Mouse (Mus musculus): ENCODE data around the gene Dnajc30.
"Not testable (repeated sequence)": the region's sequence is repeated elsewhere in the genome, so short reads cannot be mapped to it uniquely, and the experiment has no call there.

Dnajc30 gene

DNA sequence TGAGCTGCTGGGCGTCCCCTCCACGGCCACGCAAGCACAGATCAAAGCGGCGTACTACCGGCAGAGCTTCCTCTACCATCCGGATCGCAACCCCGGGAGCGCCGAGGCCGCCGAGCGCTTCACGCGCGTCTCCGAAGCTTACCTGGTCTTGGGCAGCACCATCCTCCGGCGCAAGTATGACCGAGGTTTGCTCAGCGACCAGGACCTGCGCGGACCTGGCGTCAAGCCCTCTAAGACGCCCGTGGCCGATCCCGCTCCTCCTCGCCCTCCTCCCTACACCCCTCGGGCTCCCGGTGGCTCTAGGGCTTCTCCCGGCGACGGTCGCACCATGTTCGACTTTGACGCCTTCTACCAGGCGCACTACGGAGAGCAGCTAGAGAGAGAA is 372 bp downstream of the Dnajc30 start:
- no peak for DNase-seq (ENCODE audit: low spot score)

DNA sequence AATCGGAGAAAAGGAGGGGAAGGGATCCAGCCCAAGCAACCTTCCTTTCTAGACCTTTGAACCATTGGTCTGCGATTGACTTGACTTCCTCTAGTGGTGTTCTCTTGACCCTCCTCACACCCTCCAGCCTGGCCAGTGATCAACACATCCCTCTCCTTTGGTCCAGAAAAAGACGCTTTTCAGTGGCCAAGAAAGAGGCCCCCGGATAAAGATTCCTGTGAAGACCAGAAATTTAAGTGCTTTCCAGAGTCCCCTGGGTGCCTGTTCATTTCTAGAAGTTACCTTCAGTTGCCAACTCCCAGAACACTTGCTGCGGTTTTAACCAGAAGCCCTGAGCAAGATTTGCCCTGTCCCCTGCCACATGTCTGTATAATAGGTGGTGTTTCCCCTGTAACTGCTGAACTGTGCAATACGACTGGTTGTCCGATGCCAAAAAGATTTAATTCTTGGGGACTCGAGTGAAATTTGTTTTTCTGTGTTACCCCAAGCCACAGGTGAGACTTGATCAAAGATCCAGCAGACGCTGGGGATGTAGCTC is 976 bp downstream of the Dnajc30 start, which contains the start of gene Bud23:
Gene Bud23 (minus strand): TSS at position 51 of the 538 bp plus-strand sequence.
- not testable (repeated sequence) for DNase-seq (ENCODE audit: low spot score)

DNA sequence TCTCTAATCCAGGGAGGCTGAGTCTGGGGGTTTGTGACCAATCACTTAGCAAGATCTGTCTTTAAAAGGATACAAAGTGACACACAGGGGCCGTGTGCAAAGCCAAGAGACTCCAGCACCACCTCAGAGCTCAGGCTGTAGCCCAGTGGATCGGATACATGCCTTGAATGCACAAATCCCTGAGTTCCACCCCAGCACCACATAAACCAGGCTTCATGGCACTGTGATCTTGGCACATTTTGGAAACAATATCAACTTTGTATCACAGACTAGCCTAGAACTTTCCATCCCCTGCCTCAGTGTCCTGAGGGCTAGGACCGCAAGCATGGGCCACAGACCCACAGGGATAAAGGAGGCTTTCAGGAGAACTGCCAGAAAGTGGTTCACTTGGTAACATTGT is 2.0 kb downstream of the Dnajc30 start:
- no peak for DNase-seq (ENCODE audit: low spot score)

DNA sequence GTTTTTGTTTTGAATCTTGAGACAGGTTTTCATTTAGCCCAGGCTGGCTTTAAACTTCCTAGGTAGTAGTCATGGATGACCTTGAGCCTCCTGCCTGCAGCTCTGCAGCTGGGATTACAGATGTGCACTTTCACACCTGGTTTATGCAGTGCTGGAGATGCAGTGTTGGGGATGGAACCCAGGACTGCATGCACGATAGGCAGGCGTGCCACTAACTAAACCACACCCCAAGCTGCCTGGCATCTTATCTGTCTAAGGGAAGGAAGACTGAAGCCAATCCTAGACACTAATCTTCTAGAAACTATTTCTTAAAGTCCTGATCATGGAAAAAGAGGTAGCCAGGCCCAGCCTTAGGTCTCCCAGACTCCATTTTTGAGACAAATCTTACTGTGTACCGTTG is 6.4 kb downstream of the Dnajc30 start:
- DNase-seq (ENCODE audit: low spot score): no peak

DNA sequence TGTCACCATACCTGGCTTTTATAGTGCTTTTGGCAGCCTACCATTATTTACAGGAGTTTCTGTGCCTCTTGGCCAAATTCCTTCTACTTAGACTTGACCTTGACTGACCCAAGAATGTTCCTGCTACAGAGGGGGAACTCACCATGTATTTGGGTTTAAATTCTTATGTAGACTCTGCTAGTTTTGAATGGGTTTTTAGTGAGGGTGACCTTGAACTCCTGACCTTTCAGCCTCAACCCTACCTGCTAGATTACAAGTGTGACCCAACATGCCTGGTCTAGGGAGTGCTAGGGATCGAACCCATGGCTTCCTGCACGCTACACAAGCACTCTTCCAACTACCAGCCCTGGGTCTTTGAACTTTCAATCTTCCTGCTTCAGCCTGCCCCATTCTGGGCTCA is 8.1 kb downstream of the Dnajc30 start:
- DNase-seq (ENCODE audit: low spot score): no peak

DNA sequence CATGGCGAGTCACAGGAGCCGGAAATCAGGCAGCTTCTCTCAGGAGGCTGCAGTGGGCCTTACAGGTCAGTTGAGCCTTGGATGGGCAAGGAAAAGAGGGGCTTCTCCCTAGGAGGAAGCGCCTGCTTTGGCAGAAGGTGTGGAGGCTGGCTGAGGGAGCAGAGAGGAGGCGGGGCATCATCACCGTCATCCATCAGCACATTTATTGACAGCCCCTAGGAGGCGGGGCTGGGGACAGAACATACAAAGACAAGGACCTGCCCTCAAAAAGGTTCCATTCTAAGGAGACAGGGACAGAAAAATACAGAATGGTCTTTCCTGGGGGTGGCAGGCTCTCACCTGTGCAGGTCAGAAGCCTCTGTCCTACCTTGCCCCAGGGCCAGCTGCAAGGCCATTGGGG is 8.7 kb downstream of the Dnajc30 start:
- DNase-seq (ENCODE audit: low spot score): no peak

DNA sequence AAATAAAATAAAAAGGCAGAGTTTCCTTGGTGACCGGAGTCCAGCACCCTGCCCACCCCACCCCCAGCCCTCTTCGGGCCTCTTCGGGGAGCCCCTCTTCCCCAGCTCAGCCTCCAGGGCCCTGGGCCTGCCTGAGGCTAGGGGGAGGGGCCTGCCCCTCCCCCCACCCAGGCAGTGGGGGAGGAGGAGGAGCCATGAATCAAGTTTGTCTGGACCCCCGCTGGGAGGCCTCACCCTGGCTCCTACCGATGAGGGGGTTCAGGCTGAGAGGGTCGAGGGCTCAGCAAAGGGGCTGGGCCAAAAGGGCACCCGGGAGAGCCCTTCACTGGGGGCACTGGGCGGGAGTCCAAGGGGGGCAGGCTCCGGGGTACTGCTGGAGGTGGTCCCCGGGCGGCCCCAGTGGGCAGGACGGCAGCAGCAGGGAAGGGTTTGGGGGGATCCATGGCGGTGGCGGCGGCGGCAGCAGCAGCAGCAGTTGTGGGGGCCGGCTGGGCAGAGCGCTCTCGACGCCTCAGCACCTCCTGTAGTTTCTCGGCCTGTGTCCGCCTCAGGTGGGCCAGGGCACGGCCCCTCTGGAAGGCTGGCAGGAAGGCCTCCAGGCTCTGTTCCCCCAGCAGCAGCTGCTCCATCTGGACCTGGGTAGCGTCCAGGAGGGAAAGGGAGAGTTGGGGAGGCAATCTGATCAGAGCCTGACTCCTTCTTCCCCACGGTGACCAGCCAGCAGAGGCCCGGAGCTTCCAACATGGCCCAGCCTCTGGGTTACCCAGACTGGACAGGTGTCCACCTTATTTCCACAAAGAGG is 9.5 kb downstream of the Dnajc30 start:
- DNase-seq (ENCODE audit: low spot score): no peak

DNA sequence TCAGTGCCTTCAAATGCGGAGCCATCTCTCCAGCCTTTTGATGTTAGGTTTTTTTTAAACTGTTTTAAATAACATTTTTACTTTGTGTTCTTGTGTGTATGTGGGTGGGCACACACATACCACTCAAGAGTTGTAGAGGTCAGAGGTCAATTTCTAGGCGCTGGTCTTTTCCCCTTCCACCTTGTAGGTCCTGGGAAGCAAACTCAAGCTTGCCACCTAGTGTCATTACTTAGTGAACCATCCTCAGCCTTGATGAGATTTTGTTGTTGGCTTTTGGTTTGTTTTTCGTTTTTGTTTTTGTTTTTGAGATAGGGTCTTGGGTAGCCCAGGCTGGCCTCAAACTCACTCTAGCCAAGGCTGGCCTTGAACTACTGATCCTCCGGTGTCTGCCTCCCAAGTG is 11.7 kb downstream of the Dnajc30 start:
- DNase-seq (ENCODE audit: low spot score): no peak

DNA sequence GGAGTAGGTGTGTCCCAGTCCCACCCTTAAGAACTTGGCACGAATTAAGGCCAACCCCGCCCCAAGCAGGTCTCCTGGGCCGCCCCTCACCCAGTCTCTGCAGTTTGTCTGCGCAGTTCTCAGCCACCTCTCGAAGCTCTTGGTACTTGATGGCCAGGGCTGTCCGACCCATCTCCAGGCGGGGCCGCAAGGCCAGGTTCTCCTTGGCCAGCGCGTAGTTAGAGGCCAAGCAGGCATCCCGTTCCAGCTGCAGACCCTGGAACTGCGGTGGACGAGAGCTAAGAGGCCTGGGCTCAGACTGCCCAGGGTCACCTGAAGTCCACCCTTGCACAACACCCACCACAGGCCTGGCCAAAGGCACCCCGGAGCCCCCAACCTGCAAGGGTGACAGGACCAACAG is 12.4 kb downstream of the Dnajc30 start:
- no peak for DNase-seq (ENCODE audit: low spot score)

DNA sequence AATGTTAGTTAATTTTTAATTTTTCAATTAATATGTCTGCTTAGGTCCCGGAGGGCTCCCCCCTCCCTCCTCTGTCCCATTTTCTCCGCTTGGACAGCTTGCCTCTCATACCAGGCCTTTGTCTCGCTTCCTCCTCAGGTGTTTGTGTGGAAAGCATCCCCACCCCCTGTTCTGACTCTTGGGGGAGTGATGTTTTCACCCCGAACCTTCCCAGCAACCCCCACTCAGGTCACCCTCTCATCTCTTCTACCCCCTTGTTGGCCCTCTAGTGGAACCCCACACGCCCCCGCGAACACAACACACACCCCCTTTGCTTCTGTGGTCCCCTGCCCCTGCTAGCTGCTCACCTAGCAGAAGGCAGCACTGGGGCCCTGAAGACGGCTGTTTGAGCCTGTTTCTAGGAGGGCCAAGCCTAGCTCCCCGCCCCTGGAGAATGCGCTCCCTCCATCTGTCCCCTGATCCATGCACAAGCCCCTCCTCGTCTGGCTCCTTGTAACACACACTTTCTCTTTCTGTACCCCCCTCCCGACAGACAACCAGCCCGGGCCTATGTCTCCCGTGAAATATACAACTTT is 13.0 kb downstream of the Dnajc30 start:
- peak; percentile 43 for DNase-seq (ENCODE audit: low spot score)

DNA sequence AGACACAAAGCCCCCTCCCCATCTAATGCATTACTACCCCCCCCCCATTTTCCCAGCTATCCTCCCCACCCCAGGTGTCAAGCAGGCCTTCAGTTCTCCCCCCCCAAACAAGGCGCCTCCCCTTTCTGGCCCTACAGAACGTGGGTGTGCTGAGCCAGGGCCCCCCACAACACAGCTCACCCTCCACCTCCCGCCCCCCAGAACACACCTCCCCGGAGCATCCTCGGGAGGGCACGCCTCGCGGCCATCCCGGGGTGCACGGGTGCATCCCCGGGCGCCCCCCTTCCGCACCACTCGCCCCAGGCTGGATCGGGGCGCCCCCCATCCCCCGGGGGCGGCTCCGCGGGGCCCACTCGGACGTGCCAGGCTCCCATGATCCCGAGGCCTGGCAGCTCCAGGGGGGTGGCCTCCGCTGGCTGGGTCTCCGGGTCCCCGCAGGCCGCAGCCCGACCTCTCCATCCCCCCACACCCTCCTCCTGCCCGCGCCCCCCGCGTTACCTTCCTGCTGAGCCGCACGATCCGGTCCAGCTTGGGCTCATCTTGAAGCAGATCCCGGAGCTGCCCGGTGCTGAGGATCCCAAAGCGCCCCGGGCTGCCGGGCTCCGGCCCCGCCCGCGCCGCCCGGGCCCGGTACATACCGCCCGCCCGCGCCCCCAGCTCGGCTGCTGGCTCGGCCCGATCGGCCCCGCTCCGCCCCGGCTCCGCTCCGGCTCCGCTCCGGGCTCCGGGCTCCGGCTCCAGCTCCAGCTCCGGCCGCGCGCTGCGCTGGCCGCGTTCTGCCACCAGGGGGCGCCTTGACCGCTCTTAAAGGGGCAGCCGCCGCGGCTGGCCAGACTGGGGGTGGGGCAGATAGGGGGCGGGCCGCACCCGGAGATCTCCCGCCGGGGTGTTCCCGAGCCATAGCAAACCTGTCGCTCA is 13.8 kb downstream of the Dnajc30 start, which contains the start of gene Vps37d:
Gene Vps37d (minus strand): TSS at position 703 of the 918 bp plus-strand sequence.
- peak; percentile 96 for DNase-seq (ENCODE audit: low spot score)

DNA sequence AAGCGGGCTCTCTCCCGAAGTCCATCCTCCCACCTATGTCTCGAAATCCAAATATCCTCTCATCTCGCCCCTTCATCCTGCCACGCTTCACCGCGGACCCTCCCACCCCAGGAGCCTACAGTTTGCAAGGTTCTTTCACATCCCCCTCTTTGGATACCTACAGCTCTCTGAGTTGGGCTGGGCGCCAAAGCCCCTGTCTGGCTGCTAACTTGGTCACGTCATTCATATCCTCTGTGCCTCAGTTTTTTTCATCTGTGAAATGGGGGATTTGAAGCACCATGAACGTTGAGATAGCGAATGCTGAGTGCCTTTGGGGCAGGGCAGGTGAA is 14.4 kb downstream of the Dnajc30 start:
- no peak for DNase-seq (ENCODE audit: low spot score)

DNA sequence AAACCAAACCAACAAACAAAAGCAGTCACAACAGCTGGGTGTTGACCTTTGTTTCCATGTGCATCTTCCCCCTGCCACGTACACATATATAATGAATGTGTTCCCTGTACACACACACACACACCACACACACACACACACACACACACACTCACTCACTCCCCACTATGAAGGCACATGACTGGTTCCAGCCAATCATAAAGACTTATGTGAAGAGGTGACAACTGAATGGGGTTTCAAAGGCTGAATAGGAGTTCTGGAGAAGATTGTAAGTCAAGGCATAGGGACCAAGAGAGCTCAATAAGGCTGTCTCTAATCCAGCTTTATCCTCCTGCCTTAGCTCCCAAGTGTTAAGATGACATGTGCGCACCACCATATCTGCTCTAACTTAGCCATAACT is 15.6 kb downstream of the Dnajc30 start:
- DNase-seq (ENCODE audit: low spot score): no peak

DNA sequence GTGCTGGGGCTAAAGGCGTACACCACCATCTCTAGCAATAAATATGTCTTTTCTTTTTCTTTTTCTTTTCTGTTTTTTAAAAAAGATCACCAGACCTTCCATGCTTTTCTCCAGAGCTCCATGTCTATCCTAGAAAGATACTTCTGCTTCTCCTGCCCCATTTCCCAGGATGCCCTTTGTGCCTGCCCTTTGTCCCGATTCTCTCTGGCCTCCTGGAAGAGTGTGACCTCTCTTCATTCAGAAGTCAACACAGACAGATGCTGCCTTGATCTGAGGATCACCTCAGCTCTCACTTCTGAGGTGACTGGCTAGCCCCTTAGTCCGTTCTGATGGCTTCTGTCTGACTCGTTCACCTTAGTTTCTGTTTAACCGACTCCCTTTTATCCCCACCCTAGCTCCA is 16.5 kb downstream of the Dnajc30 start:
- no peak for DNase-seq (ENCODE audit: low spot score)

DNA sequence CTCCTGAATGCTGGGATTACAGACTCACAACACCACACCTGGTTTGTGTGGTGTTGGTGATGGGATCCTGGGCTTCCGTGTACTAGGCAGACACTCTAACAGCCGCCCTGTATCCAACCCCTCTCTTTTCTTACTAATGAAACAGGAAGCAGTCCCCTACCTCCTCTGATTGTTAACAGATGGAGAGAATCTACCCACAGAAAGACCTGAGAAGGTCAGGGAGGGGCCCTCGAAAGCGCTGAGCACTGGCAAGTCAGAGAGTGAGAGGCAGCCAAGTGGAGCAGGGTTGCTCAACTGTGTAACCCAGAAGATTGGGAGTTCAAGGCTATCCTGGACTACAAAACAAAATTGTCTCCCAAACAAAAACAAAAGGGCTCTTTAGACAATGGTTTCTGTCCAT is 22.9 kb downstream of the Dnajc30 start:
- no peak for DNase-seq (ENCODE audit: low spot score)

DNA sequence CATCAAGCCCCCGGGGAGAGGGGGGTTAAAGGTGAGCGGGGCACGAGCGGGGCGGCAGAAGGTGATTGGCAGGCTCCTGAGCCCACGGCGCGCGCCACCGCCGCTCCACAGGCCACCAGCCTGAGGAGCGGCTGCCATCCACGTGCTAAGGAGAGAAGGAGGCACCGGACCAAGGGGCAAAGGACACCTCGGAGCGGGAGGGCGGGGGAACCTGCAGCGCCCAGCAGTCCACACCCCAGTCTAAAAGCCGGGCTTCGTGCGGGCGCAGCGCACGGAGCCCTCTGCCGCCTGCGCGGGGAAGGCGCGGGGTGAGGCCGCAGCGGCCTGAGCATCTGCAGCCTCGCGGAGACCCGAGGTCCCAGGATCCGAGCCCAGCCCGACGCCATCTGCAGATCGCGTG is 25.7 kb downstream of the Dnajc30 start, which contains the start of gene Mlxipl:
Gene Mlxipl (plus strand): TSS at position 238 of the 400 bp plus-strand sequence.
- DNase-seq (ENCODE audit: low spot score): no peak

DNA sequence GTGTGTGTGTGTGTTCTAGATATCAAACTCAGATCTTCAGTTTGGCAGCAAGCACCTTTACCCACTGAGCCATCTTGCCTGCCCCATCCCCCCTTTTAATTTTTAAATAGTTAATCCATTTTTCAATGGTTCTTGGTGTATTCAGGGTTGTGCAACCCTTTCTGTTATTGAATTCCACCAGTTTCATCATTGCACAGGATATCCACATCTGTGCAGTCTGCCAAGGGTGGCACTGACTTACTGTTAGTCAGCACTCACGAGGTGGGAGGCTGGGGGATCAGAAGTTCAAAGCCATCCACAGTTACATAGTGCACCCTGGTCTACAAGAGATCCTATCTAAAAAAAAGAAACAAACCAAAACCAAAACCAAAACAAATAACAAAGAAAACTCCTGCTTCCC is 37.0 kb downstream of the Dnajc30 start:
- DNase-seq (ENCODE audit: low spot score): no peak

DNA sequence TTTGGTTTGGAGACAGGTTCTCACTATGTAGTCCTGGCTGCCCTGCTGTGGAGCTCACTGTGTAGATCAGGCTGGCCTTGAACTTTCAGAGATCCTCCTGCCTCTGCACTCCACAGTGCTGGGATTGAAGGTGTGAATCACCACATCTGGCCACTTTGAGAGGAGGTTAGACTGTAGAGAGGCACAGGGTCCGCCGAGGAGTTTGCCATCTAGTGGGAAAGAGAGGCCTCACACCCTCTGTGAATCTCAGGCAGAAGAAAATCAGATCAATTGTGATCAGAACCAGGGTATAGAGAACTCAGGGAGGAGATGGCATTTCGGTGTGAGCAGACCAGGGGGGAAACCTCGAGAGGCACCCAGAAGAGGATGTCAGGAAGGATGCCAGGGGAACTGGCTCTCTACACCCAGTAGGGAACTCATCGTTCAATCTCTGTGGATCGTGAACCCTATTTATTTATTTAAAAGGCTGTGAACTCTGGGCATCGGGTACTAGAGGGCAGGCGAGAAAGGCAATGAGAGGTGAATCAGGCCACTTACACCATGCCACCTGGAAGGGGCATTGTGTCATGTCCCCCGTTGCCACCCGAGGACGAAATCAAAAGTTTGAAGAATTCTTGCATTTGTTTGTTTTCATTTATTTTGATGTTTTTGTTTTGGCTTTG is 40.1 kb downstream of the Dnajc30 start:
- DNase-seq (ENCODE audit: low spot score): peak; percentile 49

DNA sequence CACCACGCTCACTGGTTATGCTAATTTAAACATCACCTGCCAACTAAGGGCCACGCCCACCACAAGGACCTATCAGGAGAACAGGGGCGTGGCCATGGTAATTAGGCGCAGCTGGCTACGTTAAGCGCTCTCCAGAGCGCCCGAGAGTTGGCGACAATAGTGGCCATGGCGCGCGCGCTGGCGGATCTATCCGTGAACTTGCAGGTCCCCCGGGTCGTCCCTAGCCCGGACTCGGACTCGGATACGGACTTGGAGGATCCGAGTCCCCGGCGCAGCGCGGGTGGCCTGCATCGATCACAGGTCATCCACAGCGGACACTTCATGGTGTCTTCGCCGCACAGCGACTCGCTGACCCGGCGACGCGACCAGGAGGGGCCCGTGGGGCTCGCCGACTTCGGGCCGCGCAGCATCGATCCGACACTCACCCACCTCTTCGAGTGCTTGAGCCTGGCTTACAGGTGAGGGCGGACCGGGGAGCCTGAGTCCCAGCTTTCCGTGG is 42.8 kb downstream of the Dnajc30 start:
- DNase-seq (ENCODE audit: low spot score): peak; percentile 76

DNA sequence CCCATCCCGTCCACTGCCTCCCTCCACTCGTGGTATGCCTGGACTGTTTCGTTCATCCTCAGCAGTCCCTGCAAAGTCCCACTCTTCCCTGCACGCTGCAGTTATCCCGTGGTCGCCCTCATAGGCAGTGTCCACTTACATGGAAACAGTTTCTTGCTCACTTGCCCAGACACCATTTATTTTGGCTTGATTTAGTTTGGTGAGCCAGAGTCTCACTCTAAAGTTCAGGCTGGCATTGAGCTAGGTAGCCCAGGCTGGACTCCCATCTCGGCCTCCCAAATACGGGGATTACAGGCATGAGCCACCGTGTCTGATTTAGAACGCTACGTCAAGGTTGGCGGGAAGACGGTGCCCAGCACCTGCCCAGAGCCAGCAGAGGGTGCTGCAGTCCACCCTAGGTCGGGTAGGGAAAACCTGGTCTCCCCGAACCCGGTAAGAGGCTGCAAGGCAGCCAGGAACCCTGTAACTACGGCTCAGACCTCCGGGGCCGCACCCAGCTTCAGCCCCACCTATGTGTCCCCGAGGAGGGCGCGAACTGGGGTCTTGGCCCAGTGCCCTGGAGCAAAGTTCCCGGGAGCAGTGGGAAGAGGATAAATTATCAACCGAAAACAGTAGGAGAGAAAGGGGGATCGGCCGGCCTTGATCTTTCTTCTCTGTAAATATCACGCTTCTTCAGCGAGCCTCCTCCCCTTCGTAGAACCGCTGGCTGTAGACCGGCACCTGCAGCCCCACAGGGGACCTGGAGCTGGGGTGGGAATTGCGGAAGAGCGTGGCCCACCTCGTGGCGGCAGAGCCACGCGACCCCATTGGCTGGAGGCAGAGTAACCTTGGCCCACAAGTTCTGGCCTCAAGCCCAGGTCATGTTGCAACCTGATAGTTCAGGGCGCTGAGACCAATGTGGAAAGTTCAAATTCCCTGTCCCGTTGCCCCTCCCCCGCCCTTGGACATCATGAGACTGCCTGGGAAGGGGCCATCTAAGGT is 43.8 kb downstream of the Dnajc30 start:
- DNase-seq (ENCODE audit: low spot score): peak; percentile 72
